Mouse (Mus musculus) cerebellum, adult 18-20 months (tissue): ENCODE results near the gene Nova2.

Experiments
- DNase-seq, 2 experiments: peaks; one replicate each; pipeline ENCODE4 v3.0.0; 2021

The Nova2 gene

DNA sequence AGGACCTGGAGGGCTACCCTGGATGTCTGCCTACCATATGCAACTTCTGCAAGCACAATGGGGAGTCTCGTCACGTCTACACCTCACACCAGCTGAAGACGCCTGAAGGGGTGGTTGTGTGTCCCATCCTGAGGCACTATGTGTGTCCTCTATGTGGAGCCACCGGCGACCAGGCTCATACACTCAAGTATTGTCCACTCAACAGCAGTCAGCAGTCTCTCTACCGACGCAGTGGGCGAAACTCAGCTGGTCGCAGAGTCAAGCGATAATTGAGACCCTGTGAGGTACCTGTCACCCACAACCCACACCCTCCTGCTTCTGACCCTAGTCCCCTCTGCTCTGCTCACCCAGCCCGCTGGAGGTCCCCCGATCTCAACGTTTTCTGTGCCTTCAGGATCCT, 62.1 kb downstream of the Nova2 start:
- DNase-seq: no peak

DNA sequence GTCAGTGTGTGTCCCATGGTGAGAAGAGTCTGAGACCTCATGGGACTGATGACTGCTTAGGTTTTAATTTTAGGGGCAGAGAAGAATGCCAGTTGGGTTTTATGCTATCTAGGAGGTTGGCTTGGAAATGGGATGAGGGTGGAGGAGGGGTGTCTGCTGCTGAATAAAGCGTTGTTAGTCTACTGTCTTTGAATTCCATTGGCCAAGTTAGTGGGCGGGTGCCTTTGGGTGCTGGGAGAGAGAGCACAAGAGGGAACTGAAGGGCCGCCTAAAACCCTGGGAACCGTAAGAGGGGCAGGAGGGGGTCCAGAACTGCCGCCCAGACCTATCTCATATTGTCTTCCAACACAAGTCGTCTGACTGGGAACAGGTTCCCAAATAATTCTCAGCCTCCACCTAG, 63.1 kb downstream of the Nova2 start:
- peak in 1 of 2 experiments; percentile 14 for DNase-seq

GRCm38 (mm10) chr7:18989995-18990394, 64.3 kb downstream of the Nova2 start:
- peak; percentile 68 to 75 for DNase-seq

DNA sequence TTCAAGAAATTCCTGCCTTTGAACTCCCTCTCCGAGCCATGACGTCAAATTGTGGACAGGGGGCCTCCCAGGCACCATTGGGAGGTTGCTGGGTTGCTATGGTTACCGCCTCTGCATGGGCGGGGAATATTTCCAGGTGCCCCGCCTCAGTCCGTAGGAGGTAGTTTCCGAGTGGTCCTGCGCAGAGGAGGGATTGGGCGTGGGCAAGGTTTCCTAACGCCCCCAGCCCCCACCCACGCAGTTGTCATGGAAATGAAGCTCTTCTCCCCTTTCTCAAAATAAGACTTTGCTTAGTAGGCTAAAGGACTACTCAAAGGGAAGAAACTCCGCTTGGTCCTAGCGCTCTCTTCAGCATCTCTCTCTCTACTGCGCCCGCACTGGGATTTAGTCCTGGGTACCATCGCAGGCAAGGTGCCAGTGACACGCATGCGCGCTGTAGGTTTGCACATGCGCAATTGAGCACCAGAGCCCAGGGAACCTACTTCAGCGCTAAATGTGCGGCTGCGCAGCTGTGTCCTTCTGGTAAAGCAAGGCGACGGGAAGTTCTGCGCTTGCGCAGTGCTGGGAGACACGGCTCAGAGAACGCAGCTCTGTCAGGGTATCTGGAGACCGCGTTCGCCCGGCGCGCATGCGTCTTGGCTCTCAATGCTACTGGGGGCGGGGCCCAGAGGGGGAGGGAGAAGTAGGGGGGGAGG, 65.1 kb downstream of the Nova2 start, which contains the start of gene Mypop:
TSS of gene Mypop (plus strand) at position 645 of the 695 bp plus-strand sequence.
- peak; percentile 100 for DNase-seq

DNA sequence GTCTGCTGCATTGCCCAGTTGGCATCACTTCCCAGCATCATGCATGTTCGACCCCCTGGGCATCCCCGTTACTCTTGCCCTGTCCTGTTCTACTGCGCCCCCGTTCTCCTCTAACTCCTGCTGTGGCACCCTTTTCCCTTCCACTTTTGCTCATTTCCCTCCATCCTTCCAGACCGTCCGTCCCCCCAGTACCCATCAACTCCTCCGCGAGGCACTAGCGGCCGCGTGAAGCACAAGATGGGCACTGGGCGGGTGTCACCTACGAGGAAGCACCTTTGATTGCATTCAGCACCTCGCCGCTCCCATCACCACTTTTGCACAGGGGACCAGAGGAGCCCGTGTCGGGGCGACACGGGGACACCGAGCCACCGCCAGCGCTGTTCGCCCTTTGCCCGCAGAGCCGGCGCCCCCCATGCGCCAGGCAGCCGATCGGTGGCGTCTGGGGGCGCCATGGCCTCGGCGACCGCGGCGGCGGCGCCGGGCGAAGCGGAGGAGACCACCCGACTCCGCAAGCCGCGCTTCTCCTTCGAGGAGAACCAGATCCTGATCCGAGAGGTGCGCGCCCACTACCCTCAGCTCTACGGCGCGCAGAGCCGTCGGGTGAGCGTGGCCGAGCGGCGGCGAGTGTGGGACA, 66.1 kb downstream of the Nova2 start:
- peak; percentile 61 to 68 for DNase-seq

DNA sequence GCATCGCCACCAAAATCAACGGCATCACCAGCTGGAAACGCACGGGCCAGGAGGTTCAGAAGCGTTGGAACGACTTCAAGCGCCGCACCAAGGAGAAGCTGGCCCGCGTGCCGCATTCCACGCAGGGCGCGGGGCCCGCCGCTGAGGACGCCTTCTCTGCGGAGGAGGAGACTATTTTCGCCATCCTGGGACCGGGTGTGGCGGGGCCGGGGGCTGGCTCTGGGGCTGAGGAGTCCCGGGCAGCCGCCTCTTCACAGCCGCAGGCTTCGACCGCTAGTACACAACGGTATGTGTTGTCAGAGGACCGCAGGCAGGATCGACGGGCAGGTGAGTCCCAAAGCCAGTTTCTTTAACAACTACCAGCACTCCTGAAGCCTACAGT, 66.6 kb downstream of the Nova2 start:
- peak; percentile 52 to 68 for DNase-seq

- DNase-seq: no peak
Observed at GRCm38 (mm10) chr7:18993036-18993435, 67.3 kb downstream of the Nova2 start.

GRCm38 (mm10) chr7:18998835-18999234, 73.1 kb downstream of the Nova2 start:
- DNase-seq: no peak

DNA sequence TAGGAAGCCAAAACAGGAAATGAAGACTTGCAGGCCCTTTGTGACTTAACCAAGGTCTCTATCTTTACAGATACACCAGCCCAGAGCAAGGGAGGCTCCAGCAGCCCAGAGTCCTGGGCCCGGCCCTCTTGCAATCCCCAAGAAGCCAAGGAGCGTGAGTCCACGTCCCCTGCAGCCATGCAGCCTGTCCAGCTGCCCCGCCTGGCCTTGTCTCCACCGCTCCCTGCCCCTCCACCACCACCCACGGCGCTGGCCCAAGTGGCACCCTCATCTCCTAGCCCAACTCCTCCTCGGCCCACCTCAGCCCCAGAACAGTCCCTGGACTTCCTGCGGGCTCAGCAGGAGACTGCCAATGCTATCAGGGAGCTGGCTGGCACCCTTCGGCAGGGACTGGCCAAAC, 74.7 kb downstream of the Nova2 start:
- DNase-seq: no peak

DNA sequence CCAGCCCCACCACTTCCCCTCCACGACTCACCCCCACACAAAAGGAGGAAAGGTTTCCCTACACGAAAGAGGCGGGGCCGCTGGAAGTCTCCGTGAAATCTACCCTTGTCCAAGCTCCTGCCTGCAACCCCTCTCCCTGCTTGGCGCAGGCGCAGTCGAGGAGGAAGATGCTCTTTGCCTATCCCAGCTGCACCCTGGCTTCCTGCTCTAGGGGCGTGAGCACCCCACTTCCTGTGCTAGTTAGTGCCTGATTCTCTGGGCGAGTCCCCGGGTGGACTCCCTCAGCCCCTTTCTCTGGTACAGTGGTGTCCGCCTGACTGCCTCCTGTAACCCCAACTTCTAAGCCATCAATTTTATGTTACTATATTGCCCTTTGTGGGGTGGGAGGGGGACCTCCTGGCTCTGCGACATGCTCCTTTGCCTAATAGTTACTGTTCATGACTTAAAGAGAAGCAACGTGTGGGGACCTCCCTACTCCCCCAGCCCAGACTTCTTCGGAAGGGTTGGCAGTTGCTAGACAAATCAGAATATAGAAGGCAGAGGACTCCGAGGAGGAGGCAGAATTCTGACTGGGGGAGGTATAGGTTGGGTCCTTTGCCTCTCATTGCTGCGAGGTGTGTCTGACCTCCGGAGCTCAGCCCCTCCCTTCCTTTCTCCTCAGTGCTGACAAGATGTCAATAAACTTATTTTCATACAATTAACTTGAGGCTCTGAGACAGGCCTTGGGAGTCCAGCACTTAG, 75.5 kb downstream of the Nova2 start:
- no peak for DNase-seq

- DNase-seq: no peak
Observed at GRCm38 (mm10) chr7:19001807-19002085, 76.1 kb downstream of the Nova2 start.

- no peak for DNase-seq
Observed at GRCm38 (mm10) chr7:19002115-19002514, 76.4 kb downstream of the Nova2 start.

DNA sequence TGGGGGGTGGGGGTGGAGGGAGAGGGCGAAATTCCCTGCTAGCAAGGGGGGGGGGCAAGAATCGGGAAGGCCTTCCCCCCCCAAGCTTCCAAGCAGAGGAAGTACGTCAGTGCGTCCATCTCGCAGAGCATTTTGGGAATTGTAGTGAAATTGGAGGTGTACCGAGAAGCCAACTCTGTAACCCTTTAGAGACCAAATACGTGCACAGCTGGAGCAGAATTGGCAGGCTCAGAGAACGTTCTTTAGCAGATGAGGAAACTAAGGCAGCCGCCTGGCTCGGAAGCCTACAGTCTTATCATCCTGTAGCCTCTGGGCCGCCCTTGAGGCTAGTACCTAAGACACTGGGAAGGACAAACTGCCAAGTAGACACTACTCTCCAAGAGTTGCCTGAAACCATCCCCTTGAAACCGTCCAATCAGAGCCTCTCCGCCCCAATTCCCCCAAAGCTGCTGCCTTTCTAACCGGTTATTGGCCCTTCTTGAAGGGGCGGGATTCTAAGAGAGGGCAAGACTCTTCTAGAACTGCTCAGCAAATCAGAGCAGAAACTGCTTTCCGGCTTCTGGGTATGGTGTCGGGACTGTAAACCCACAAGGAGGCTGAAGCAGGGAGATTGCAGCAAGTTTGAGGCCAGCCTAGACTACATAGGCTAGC, 77.3 kb downstream of the Nova2 start:
- DNase-seq: peak; percentile 81 to 87

DNA sequence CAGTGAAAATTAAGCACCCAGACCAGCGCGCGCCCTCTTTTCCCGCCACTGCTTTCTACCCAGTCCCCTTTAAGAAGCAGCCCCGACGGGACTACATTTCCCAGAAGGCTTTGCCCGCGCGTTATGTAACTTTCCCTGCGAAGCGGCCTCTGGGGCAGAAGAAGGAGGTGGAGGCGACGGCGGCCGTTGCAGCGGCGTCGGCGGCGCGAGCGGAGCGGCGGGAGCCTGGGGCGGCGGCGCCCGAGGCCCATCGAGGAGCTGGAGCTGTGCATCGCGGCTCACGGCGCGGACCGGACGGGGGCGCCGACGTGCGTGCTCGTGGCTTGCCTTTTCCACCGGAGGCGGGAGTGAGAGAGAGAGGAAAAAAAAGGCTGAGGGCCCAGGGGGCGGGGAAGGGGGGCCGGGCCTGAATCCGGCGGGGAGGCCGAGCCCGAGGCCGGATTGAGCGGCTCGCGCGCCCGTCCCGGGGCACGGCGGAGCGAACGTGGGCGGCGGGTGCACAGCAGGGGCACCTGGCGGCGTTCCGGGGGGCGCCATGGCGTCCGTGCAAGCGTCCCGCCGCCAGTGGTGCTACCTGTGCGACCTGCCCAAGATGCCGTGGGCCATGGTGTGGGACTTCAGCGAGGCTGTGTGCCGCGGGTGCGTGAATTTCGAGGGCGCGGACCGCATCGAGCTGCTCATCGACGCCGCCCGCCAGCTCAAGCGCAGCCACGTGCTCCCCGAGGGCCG, 78.4 kb downstream of the Nova2 start, which contains the start of gene Irf2bp1:
TSS of gene Irf2bp1 (plus strand) at position 143 of the 729 bp plus-strand sequence.
- DNase-seq: peak; percentile 95 to 97

GRCm38 (mm10) chr7:19004631-19005079, 79.0 kb downstream of the Nova2 start:
- DNase-seq: peak in 1 of 2 experiments; percentile 59

- peak in 1 of 2 experiments; percentile 48 for DNase-seq
Observed at GRCm38 (mm10) chr7:19005417-19006121, 79.9 kb downstream of the Nova2 start.

DNA sequence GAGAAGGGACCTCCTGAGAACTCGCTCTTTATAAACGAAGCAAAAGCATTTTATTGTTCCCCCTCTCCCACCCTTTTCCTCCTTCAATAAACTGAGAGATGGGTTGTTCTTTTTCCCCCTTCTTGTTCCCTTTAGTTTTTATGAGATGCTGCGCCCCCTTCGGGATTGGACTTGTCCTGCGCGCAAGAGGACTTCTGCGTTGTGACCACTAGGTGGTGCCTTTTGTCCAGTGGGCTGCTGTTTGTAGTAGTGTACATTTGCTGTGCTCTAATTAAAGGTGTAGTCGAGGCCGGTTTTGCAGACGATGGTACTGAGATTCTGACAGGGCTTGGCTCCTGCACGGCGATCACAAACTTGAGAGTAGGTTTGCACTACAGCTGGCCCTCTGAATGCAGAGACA, 80.8 kb downstream of the Nova2 start:
- DNase-seq: peak; percentile 77 to 86

DNA sequence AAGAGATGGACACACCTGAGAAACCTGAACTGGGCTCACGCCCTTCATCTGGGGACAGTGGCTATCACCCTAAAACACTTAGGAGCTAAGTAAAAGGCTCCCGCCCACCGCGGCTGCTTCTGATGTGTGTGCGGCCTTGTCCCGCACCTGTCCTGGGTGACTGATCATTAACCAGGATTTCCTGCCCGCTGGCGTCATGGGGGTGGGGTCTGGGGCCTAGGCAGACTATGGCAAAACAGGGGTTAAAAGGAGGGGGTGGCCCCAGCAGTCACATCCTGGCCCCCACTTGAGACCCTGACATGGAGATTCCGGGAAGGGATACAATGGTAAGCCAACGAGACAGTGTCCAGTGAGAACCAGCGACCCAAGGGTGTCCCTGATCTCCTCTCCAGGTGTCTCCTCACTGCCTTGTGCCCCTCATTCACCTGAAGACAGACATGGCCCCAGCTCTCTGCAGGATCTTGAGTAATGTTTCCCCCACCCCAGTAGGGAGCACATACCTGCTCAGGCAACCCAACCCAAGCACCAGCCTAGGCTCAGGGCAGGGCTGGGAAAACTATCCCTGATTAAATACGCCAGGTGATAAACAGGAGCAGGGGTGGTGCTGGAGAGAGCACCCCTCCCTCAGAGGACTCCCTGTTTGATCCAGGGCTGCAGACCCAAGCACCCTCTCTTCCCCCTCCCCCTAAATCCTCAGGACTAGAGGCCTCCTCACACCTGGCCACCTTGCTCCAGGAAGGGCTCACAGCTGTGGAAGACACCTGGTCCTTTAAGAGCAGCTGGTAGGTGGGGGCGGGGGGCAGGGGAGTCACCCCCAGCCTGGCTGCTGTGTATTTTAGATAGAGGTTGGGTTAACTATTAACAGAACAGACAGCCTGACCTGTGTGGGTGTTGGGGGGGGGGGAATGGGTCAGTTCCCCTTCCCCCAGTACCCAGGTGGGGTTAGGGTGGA, 81.6 kb downstream of the Nova2 start:
- no peak for DNase-seq

DNA sequence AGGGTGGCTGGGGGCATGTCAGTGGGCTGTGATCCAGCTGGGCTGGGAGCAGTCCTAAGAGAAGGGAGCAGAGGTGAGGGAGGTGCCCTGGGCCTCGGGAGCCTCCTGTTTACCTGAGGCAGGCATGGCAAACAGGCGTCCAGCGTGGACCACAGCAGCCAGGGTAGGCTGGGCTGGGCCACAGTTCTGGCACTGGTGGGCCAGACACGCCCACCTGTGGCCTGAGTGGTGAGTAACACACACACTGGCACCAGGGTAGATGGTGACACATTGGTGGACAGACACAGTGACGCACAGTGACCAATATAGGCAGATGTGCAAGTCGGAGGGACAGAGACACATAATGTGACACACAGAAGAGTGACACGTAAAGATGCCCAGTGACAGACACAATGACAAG, 84.9 kb downstream of the Nova2 start:
- no peak for DNase-seq

DNA sequence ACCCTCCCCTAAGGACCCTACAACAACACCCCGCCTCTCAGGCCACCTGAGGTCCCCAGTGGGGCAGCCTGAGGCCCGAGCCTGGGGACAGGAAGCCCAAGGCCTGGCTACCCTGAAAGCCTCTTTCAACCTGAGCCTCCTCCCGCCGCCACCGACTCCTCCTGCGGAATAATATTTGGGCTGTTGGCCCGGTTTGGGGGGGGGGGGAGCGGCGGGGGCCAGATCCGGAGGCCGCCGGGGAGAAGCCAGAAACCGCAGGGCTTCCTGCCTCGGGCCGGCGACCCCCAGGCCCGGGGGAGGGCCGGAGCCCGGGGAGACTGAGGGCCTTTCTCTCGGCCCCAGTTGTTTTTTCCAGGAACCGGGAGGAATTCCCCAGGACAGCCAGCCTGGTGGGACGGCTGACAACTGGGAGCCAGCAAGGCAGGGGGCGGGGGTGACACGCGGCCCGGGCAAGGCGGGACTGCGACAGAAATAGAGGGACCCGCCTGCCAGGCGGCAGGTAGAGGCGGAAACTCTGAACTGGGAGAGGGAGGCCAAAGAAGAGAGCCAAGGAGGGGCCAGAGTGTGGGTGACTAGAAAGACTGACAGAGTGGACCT, 86.4 kb downstream of the Nova2 start:
- DNase-seq: peak; percentile 46 to 47
